Mouse (Mus musculus): ENCODE data around the gene Ppia.
"Not testable (repeated sequence)": the region's sequence is repeated elsewhere in the genome, so short reads cannot be mapped to it uniquely, and the experiment has no call there.

The Ppia gene

GRCm38 (mm10) chr11:6404699-6405566, 10.3 kb upstream of the Ppia start:
- no peak for DNase-seq (ENCODE audit: low spot score in 2 of 2)

- no peak for DNase-seq (ENCODE audit: low spot score in 2 of 2)
Observed at GRCm38 (mm10) chr11:6405591-6406081, 9.6 kb upstream of the Ppia start.

DNA sequence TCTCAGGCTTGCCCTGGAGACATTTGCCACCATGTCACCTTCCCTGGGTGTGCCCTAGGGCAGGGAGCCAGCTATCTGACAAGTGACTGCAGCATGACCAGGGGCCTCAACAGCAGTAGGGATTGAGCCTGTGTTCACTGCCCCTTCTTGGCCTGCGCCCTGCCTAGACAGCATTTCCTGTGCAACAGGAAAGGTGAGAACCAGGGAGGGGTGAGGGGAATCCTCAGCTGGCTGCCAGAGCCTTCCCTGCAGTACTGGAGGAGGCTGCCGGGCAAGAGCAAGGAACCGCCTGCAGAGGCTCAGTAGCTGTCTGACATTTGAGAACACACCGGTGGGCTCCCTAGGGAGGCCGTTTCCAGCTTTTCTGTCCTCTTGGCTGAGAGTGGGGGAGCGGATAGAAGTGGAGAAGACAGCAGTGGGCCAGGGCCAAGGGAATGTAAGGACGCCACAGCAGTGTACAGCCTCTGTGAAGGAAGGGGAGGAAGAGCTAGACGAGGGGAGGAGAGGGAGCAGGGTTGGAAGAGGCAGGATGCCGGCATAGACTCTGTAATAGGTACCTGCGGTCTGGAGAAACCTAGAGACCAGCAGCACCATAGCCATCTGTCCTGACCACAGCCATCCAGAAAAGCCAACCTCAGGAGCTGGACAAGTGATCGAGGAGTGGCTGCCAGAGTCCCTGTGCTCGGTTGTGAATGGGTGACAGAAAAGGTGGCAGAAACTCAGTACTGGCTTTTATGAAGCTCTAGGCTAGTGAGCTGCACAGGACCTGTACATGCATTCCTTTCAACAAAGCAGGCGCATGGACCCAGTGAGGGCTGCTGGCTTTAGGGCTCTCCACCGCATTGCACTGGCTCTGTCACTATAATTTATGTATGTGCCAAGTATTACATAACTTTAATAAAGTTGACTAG, 8.7 kb upstream of the Ppia start:
- no peak for DNase-seq (ENCODE audit: low spot score in 2 of 2)

DNA sequence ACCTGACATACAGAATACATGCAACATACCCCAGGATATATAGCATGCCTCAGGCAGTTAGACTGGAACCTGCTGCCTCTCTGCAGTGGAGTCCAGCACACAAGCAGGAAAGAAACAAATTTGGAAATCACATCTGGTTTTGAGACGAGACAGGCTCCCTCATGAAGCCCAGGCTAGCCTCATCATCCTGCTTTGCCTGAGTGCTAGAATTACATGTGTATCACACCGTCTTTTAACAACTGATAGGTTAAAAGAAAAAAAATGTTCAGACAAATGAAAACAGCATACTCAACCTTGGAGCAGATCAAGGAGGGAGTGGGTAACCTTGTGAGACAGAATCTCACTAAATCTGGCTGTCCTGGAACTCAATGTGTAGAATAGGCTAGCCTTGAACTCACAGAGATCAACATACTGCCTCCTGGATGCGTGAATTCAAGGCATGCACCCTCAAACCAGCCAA, 8.1 kb upstream of the Ppia start:
- DNase-seq (ENCODE audit: low spot score in 2 of 2) = no peak

DNA sequence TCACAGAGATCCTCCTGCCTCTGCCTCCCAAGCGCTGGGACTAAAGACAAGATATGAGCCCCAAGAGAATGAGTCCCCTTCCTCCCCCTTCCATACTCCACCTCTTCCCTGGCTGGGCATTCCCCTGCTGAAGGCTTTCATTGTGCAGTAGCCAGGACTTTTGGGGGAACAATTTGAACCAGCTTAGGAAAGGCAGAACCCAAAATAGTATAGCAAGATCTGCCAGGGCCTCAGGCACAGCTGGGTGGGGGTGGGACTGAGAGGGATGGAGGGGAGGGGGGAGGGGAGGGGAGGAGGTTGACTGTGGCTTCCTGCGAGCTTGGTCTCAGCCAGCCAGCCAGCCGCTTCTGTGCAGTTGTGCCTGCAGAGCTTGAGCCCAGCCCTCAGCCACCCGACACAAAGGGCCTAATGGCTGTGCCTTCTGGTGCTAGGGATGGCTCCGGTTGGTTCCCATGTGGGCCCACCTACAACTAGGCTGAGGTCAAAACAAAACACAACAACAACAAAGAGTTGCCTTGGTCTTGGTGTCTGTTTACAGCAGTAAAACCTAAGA, 5.1 kb upstream of the Ppia start:
- no peak for DNase-seq (ENCODE audit: low spot score in 2 of 2)

GRCm38 (mm10) chr11:6410755-6411154, 4.5 kb upstream of the Ppia start:
- not testable (repeated sequence) for DNase-seq (ENCODE audit: low spot score in 2 of 2)

- peak; percentile 45 to 64 for DNase-seq (ENCODE audit: low spot score in 2 of 2)
Observed at GRCm38 (mm10) chr11:6411684-6412083, 3.6 kb upstream of the Ppia start.

GRCm38 (mm10) chr11:6413264-6413663, 2.0 kb upstream of the Ppia start:
- no peak for DNase-seq (ENCODE audit: low spot score in 2 of 2)

- DNase-seq (ENCODE audit: low spot score in 2 of 2) = peak; percentile 98 to 99
Observed at GRCm38 (mm10) chr11:6415551-6416404, 535 bp downstream of the Ppia start.

- peak; percentile 83 to 85 for DNase-seq (ENCODE audit: low spot score in 2 of 2)
Observed at GRCm38 (mm10) chr11:6416405-6417034, 1.3 kb downstream of the Ppia start.

GRCm38 (mm10) chr11:6417069-6417468, 1.8 kb downstream of the Ppia start:
- no peak for DNase-seq (ENCODE audit: low spot score in 2 of 2)

DNA sequence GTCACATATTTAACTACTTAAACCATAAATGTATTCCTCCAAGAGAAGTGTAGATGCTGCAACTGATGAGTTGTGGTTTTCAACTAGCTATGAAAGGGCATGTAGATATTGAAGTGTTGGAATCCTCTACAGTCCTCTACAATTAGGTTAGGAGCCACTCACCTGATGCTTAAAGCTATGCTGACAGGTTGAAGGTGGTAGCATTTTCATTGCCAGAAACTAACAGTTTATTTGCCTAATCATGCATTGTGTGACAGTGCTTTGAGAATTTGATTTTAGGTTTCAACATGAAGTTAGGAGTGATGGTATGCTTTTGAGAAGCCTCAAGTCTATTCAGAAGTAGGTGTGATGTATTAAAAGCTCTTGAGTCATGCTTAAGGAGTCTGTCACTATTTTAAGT, 2.2 kb downstream of the Ppia start:
- no peak for DNase-seq (ENCODE audit: low spot score in 2 of 2)

DNA sequence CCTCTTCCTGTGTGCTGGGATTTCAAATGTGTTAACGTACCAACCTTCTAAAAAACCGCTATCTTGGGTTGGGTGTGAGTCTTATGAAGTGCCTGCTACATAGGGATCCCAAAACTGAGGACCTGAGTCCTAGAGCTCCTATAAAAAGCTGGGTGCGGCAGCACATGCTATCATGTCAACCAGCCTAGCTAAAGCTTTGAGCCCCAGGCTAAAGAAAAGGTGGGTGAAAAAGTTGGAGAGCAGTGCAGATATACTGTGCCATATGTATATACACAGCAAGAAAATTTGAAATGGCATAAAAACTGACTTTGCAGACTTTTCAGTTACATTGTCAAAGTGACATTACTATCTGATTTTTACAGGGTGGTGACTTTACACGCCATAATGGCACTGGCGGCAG, 3.5 kb downstream of the Ppia start:
- DNase-seq (ENCODE audit: low spot score in 2 of 2) = no peak

DNA sequence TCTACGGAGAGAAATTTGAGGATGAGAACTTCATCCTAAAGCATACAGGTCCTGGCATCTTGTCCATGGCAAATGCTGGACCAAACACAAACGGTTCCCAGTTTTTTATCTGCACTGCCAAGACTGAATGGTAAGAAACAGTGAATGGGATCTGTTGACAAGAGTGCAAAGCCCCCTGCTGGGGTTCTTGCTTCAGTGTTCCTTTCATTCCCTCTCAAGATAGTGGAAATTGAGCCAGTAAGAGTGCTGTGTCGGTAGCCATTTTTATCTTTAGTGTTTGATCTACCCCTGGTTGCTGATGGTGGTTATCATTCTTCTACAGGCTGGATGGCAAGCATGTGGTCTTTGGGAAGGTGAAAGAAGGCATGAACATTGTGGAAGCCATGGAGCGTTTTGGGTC, 3.9 kb downstream of the Ppia start:
- DNase-seq (ENCODE audit: low spot score in 2 of 2) = not testable (repeated sequence)

GRCm38 (mm10) chr11:6420283-6420703, 5.0 kb downstream of the Ppia start:
- no peak for DNase-seq (ENCODE audit: low spot score in 2 of 2)

DNA sequence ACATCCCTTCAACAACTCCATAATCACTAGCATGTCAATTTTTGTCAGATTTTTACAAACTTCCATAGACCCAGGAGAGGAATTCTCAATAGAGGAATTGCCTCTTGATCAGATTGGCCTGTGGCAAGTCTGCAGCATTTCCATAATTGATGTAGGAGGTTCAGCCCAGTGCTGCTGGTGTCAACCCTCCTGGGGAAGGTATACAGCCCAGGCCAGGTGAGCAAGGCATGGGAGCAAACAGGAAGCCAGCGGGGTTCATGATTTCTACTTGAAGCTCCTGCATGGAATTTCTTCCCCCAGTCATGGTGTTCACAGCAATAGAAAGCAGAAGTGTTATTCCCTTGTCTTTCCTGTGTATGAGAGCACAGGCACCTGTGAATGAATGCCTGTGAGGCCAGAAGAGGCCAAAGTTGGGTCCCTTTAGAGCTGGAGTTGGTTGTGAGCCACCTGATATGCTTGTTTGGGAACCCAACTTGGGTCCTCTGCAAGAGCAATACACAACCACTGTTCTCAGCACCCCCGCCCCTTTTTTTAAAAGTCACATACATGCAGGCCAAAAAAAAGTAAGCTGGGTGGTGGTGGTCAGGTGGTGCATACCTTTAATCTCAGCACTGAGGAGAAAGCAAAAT, 5.6 kb downstream of the Ppia start:
- no peak for DNase-seq (ENCODE audit: low spot score in 2 of 2)

- no peak for DNase-seq (ENCODE audit: low spot score in 2 of 2)
Observed at GRCm38 (mm10) chr11:6430186-6430585, 14.9 kb downstream of the Ppia start.

DNA sequence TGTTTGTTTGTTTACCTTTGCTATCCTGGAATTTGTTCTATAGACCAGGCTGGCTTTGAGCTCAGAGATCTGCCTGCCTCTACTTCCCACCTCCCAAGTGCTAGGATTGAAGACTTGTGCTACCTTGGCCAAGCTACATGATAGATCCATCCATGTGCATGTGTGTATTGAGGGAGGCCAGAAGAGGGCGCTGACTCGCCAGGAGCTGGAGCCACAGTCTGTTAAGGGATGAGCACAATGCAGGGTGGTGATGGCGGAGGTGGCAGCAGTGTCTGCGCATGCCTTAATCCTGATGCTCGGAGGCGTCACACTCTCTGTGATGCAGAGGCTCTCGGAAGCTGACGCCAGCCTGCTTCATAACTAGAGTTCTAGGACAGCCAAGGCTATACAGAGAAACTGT, 21.2 kb downstream of the Ppia start:
- peak; percentile 23 to 65 for DNase-seq (ENCODE audit: low spot score in 2 of 2)

DNA sequence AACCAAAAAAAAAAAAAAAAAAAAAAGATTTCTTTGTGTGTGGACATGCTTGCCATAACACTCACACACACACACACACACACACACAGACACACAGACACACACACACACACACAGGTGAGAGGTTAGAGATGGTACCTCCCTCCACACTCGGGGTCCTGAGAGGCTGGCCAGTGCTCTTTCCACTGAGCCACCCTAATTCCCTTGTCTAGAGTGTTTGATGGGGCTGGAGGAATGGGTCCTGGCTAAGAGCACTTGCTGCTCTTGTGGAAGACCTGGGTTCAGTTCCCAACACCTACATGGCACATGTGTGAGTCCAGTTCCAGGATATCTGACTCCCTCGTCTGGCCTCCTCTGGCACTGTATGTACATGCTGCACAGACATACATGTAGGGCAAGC, 22.4 kb downstream of the Ppia start:
- DNase-seq (ENCODE audit: low spot score in 2 of 2) = no peak

DNA sequence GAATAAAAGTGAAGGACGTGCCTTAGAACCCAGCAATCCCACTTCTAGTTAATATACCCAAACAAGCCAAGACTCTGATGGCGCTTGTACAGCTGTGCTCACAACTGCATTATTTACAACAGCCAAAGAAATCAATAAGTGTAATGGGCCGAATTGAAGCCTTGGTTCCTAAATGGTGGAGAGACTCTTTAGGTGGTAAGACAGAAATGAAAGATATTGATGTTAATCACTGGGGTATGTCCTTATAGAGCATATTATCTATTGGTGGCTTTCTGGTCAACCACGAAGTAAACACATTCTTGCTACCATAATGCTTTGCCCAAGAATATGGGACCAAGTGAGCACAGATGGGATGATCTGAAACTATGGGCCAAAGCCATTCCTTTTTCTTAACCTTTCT, 24.9 kb downstream of the Ppia start:
- no peak for DNase-seq (ENCODE audit: low spot score in 2 of 2)
